Mouse (Mus musculus) heart, embryonic 15.5 days (tissue): ENCODE measurements around the gene Kyat1. TPM values are rescaled to one million over a fixed set of nuclear protein-coding genes. Genes with fewer than 3 reads are reported as not detected.

Experiments used
- ATAC-seq: fragments of 200-750 bp; cut with Nextera tagmentation; replicated peaks from 2 replicates; pipeline ENCODE4 v1.8.0; 2017; ENCODE audit warnings: low read depth, moderate TSS enrichment; ENCODE audit not compliant: insufficient number of reproducible peaks, insufficient read depth, low FRiP score
- H3K27ac ChIP-seq: fragments of 300-500 bp; sonication (generic); 2 replicates; pipeline ENCODE4 v1.5.1; 2015; ENCODE audit warnings: mild to moderate bottlenecking, inconsistent platforms
- H3K27me3 ChIP-seq: fragments of 300-500 bp; sonication (generic); 2 replicates; pipeline ENCODE4 v1.6.1; 2015; ENCODE audit warnings: inconsistent platforms
- H3K36me3 ChIP-seq: fragments of 300-500 bp; sonication (generic); 2 replicates; pipeline ENCODE4 v1.6.1; 2015; ENCODE audit warnings: mild to moderate bottlenecking, inconsistent platforms
- H3K4me1 ChIP-seq: fragments of 300-500 bp; sonication (generic); replicated peaks from 2 replicates; pipeline ENCODE4 v1.6.1; 2015; ENCODE audit warnings: inconsistent platforms
- H3K4me2 ChIP-seq: fragments of 300-500 bp; sonication (generic); 2 replicates; pipeline ENCODE4 v1.6.1; 2015; ENCODE audit warnings: inconsistent platforms, mild to moderate bottlenecking, moderate library complexity
- H3K4me3 ChIP-seq: fragments of 300-500 bp; sonication (generic); 2 replicates; pipeline ENCODE4 v1.5.1; 2015; ENCODE audit warnings: mild to moderate bottlenecking, inconsistent platforms
- H3K9ac ChIP-seq: fragments of 300-500 bp; sonication (generic); 2 replicates; pipeline ENCODE4 v1.6.1; 2015; ENCODE audit warnings: mild to moderate bottlenecking, inconsistent platforms
- H3K9me3 ChIP-seq: fragments of 300-500 bp; sonication (generic); replicated peaks from 2 replicates; pipeline ENCODE4 v1.6.1; 2016; ENCODE audit warnings: inconsistent platforms
- WGBS: fragments of 180-500 bp; shearing (Covaris S2); methylation state at CpG from one replicate; pipeline ENCODE4 v1.1.7; 2015; ENCODE audit warnings: mixed read lengths; 5-methylcytosine and 5-hydroxymethylcytosine counted together
- polyA plus RNA-seq: library from polyadenylated mRNA; unstranded; fragments of >200 nt; fragmentation: Nextera tagmentation; extraction: Ambion mirVana; gene quantifications from 2 replicates; pipeline ENCODE4 v1.2.1, GENCODE M21; 2015

The Kyat1 gene
- 21.1 and 22.1 TPM in 2 replicates for polyA plus RNA-seq

DNA sequence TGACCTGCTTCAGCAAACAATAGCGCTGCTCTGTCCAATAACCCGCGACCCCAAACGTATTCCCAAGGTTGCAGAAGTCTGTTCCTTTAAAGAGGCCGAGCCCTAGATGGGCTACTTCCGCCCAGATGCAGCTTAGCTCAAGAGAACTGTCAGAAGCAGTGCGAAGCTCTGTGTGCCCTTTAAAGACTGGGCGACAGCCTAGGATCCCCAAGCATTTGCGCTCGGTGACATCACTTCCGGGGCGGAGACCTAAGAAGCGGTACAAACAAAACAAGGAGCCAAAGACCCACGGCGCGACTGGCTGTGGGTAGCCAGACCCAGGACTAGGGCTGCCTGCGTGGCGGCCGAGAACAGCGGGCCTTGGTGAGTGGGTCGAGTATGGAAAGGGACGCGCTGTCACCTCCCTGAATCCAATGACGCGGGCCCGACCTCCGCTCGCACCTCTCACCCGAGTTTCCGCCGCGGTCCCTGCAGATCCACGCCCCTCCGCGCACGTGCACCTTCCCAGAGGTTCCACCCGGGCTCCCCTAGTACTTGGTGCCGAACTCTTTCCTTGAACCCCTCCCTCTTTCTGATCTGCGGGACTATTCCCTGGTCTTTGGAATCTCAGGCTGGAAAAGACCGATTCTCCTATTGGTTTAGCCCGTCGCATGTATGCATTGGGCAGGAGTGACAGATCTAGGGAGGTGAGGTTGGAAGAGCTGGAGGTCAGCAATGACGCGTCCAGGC, at the start of gene Kyat1:
Gene Kyat1, minus strand, starts transcription at position 219 of the 729 bp plus-strand sequence.
- Histone ChIP-seq H3K9me3 (no peaks in the 10 kb centered on the region), H3K9ac (peak within 1 kb of the TSS; percentile 75)
- peak; percentile 96 for ATAC-seq

GRCm38 (mm10) chr2:30253809-30254208, 48.2 kb upstream of the Kyat1 start:
- Histone ChIP-seq H3K4me3 (no peak overlapping the region), H3K9ac (no peak overlapping the region), H3K27me3 (no peaks in the 10 kb centered on the region), H3K4me1 (peaks cover 48% of the 10 kb centered on the region), H3K36me3 (peaks cover 48% of the 10 kb centered on the region), H3K4me2 (no peak overlapping the region), H3K9me3 (no peaks in the 10 kb centered on the region), H3K27ac (no peak overlapping the region)
- WGBS = 65% methylated on average over 5 of the region's 5 CpGs
- ATAC-seq = no peak

More for the DNA sequence above, at the start of gene Kyat1:
- Histone ChIP-seq H3K4me3 (peak within 1 kb of the TSS; percentile 87), H3K4me1 (peaks cover 17% of the 10 kb centered on the region), H3K27me3 (no peaks in the 10 kb centered on the region), H3K27ac (peak within 1 kb of the TSS; percentile 81), H3K36me3 (no peaks in the 10 kb centered on the region), H3K4me2 (peak within 1 kb of the TSS; percentile 91)
- WGBS = under 1% methylated on average over 44 of the region's 44 CpGs

GRCm38 (mm10) chr2:30252521-30252920, 46.9 kb upstream of the Kyat1 start:
- Histone ChIP-seq H3K36me3 (peaks cover 49% of the 10 kb centered on the region), H3K27me3 (no peaks in the 10 kb centered on the region), H3K4me1 (peaks cover 37% of the 10 kb centered on the region), H3K9me3 (no peaks in the 10 kb centered on the region), H3K4me3 (no peak overlapping the region), H3K9ac (no peak overlapping the region), H3K27ac (no peak overlapping the region), H3K4me2 (no peak overlapping the region)
- 63% methylated on average over 3 of the region's 3 CpGs for WGBS
- ATAC-seq = no peak

DNA sequence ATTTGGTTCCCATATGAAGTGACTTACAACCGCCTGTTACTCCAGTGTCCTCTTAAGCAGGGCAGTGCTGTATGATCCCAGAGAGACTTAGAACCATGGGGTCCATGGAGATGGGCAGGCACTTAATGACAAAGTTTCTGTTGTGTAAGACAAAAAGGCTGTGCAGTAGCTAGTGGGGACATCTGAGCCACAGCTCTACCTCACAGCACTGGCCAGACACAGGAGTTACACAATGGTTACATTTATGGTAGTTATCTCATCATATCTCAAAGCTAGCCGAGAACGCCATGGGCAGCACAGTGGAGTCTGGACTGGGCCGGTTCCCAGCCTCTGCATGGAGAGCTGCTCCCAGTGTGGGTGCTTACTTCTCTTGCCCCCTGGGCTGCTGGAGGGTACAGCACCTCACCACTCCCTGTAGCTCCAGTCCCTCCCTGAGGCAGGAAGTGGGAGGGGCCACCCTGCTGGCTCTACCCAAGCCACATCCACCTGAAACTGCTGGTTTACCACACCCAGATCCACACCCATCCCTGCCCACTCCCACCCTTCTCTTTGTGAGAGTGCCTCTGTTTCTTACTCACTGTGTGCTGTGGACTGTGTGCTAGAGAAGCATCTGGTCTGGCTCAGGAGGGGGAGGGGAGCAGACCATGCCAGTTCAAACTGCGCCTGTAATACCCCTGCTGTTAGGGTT, 45.9 kb upstream of the Kyat1 start:
- 51% methylated on average over 5 of the region's 5 CpGs for WGBS
- no peaks in the 10 kb centered on the region for H3K9me3 ChIP-seq
- peak; percentile 58; the same call in 1 of the 2 replicates for ATAC-seq
- no peak overlapping the region for H3K9ac ChIP-seq
- peaks cover 40% of the 10 kb centered on the region for H3K36me3 ChIP-seq
- no peak overlapping the region for H3K4me3 ChIP-seq
- H3K27ac ChIP-seq = peak overlapping the region; percentile 39
- peaks cover 36% of the 10 kb centered on the region for H3K4me1 ChIP-seq
- H3K4me2 ChIP-seq = no peak overlapping the region
- no peaks in the 10 kb centered on the region for H3K27me3 ChIP-seq

GRCm38 (mm10) chr2:30250166-30251128, 44.8 kb upstream of the Kyat1 start:
- Histone ChIP-seq H3K9ac (no peak overlapping the region), H3K27me3 (no peaks in the 10 kb centered on the region), H3K4me3 (no peak overlapping the region), H3K36me3 (peaks cover 28% of the 10 kb centered on the region), H3K4me1 (peaks cover 39% of the 10 kb centered on the region), H3K4me2 (no peak overlapping the region), H3K27ac (peak overlapping the region; percentile 39; the same call in 1 of the 2 replicates), H3K9me3 (no peaks in the 10 kb centered on the region)
- ATAC-seq = no peak
- WGBS = 81% methylated on average over 10 of the region's 10 CpGs

DNA sequence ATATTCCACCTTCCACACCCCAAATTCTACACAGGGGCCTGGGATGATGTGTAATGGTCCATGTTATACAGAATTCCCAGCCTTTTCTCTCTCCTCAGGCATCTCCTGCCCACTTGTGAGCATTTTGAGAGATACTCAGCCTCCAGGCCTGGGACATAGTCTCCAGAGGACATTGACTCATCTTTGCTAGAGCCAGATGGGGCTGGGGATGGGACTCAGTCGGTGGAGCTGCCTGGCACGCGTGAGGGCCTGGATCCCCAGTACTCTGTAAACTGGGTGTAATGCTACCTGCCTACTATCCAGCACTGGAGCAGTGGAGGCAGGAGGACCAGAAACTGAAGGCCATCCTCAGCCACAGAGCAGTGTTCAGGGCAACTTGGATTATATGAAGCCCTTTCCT, 43.5 kb upstream of the Kyat1 start:
- Histone ChIP-seq H3K4me1 (peaks cover 47% of the 10 kb centered on the region), H3K9ac (no peak overlapping the region)

GRCm38 (mm10) chr2:30247681-30248080, 42.0 kb upstream of the Kyat1 start:
- 79% methylated on average over 4 of the region's 4 CpGs for WGBS
- ATAC-seq = no peak
- H3K9me3 ChIP-seq = no peaks in the 10 kb centered on the region

More for the DNA sequence above, 43.5 kb upstream of the Kyat1 start:
- no peak overlapping the region for H3K4me2 ChIP-seq
- no peak for ATAC-seq
- H3K9me3 ChIP-seq = no peaks in the 10 kb centered on the region
- H3K27ac ChIP-seq = no peak overlapping the region
- peaks cover 29% of the 10 kb centered on the region for H3K36me3 ChIP-seq
- no peak overlapping the region for H3K4me3 ChIP-seq
- 94% methylated on average over 3 of the region's 3 CpGs for WGBS
- no peaks in the 10 kb centered on the region for H3K27me3 ChIP-seq

GRCm38 (mm10) chr2:30247036-30247435, 41.4 kb upstream of the Kyat1 start:
- peaks cover 37% of the 10 kb centered on the region for H3K36me3 ChIP-seq
- no peak overlapping the region for H3K27ac ChIP-seq
- no peak overlapping the region for H3K4me3 ChIP-seq
- no peak overlapping the region for H3K4me2 ChIP-seq
- H3K4me1 ChIP-seq = peaks cover 53% of the 10 kb centered on the region
- no peak for ATAC-seq
- no peak overlapping the region for H3K9ac ChIP-seq
- H3K9me3 ChIP-seq = no peaks in the 10 kb centered on the region
- WGBS = 92% methylated on average over 5 of the region's 5 CpGs
- no peaks in the 10 kb centered on the region for H3K27me3 ChIP-seq

More at GRCm38 (mm10) chr2:30247681-30248080, 42.0 kb upstream of the Kyat1 start:
- H3K9ac ChIP-seq = no peak overlapping the region
- no peak overlapping the region for H3K4me2 ChIP-seq
- H3K27me3 ChIP-seq = no peaks in the 10 kb centered on the region
- peaks cover 37% of the 10 kb centered on the region for H3K36me3 ChIP-seq
- no peak overlapping the region for H3K27ac ChIP-seq
- H3K4me1 ChIP-seq = peaks cover 52% of the 10 kb centered on the region
- H3K4me3 ChIP-seq = no peak overlapping the region

DNA sequence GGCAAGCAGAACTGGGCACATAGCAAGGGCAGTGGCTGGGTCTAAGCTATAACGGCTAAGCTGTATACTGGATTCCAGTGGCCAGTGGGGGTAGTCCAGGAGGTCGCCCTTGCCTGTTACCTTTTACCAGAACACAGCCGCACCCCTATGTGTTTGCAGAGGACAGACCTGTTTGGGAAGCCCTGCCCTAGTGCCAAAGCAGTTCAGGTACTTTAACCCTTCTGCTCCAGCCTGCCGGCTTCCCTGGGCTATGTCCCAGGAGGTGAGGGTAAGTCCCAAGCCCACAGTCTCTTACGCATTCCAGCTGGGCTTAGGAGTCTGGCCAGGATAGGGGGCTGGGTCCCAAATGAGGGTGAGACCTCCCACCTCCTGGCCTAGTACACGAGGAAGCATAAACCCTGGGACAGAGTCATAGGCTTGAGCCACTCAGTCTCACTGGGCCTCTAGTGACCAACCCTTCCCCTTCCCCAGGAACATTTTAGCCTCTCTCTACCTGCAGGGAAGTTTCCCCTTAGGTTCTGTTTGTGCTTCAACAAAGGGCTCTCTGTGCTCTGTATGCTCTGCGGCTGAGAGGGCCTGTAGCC, 39.0 kb upstream of the Kyat1 start:
- H3K36me3 ChIP-seq = peaks cover 48% of the 10 kb centered on the region
- no peak for ATAC-seq
- no peak overlapping the region for H3K27ac ChIP-seq
- no peak overlapping the region for H3K4me2 ChIP-seq
- H3K4me1 ChIP-seq = peaks cover 56% of the 10 kb centered on the region
- H3K9me3 ChIP-seq = no peaks in the 10 kb centered on the region
- H3K4me3 ChIP-seq = no peak overlapping the region
- H3K9ac ChIP-seq = no peak overlapping the region
- H3K27me3 ChIP-seq = no peaks in the 10 kb centered on the region
- WGBS = 75% methylated on average over 7 of the region's 7 CpGs

GRCm38 (mm10) chr2:30243391-30243790, 37.7 kb upstream of the Kyat1 start:
- peaks cover 35% of the 10 kb centered on the region for H3K36me3 ChIP-seq
- WGBS = 91% methylated on average over 4 of the region's 4 CpGs
- peaks cover 69% of the 10 kb centered on the region for H3K4me1 ChIP-seq

More at GRCm38 (mm10) chr2:30243391-30243790, 37.7 kb upstream of the Kyat1 start:
- no peak overlapping the region for H3K9ac ChIP-seq
- ATAC-seq = no peak
- peak overlapping the region; percentile 74; the same call in 1 of the 2 replicates for H3K27ac ChIP-seq
- no peaks in the 10 kb centered on the region for H3K9me3 ChIP-seq
- H3K27me3 ChIP-seq = no peaks in the 10 kb centered on the region
- no peak overlapping the region for H3K4me2 ChIP-seq
- no peak overlapping the region for H3K4me3 ChIP-seq
